Comparison of ENCODE assay signal across 32 mouse cellular contexts in genomic region chr5:7607517-7607916, GRCm38 (mm10).
"Had no signal": no experiment of that assay in that cellular context is flagged by ENCODE, and none has a peak within 500 bp of the region (broad histone marks: within the 10 kb centered on the region; RNA-seq: fewer than 3 reads in every experiment).

No protein-coding gene starts in this region.

- ATAC-seq: liver, embryonic 12.5 days; liver, postnatal 0 days; lung, postnatal 0 days; midbrain, embryonic 13.5 days; midbrain, embryonic 15.5 days; midbrain, embryonic 16.5 days had no signal

- H3K4me3 ChIP-seq: limb, embryonic 10.5 days; limb, embryonic 12.5 days; limb, embryonic 13.5 days; limb, embryonic 15.5 days; liver, embryonic 12.5 days; liver, embryonic 13.5 days; liver, embryonic 15.5 days; lung, embryonic 15.5 days; megakaryocyte, embryonic 14.5 days; midbrain, embryonic 10.5 days; midbrain, embryonic 12.5 days; midbrain, embryonic 13.5 days; midbrain, embryonic 15.5 days; myocyte; neural tube, embryonic 12.5 days had no signal

- H3K36me3 ChIP-seq: limb, embryonic 10.5 days; limb, embryonic 12.5 days; limb, embryonic 13.5 days; limb, embryonic 15.5 days; liver, embryonic 12.5 days; liver, embryonic 13.5 days; liver, embryonic 15.5 days; lung, embryonic 15.5 days; midbrain, embryonic 10.5 days; midbrain, embryonic 12.5 days; midbrain, embryonic 13.5 days; midbrain, embryonic 15.5 days; neural tube, embryonic 12.5 days had no signal

- DNase-seq: left cerebral cortex, postnatal 4 days; liver; liver, embryonic 13.5 days; liver, postnatal 0 days; lung, adult 18-20 months; lung, adult 2 months; lung, embryonic 14.5 days; lung, postnatal 10 days; lung, postnatal 14 days; lung, postnatal 36 days; lung, postnatal 4 days; midbrain, embryonic 14.5 days had no signal

- H3K9me3 ChIP-seq: limb, embryonic 10.5 days; limb, embryonic 12.5 days; limb, embryonic 13.5 days; limb, embryonic 15.5 days; liver, embryonic 12.5 days; liver, embryonic 13.5 days; liver, embryonic 15.5 days; lung, embryonic 15.5 days; megakaryocyte, embryonic 14.5 days; midbrain, embryonic 10.5 days; midbrain, embryonic 12.5 days; midbrain, embryonic 13.5 days; midbrain, embryonic 15.5 days; neural tube, embryonic 12.5 days had no signal

- H3K27me3 ChIP-seq: limb, embryonic 12.5 days; limb, embryonic 13.5 days; limb, embryonic 15.5 days; liver, embryonic 12.5 days; liver, embryonic 13.5 days; liver, embryonic 15.5 days; lung, embryonic 15.5 days; megakaryocyte, embryonic 14.5 days; midbrain, embryonic 12.5 days; midbrain, embryonic 13.5 days; midbrain, embryonic 15.5 days; neural tube, embryonic 12.5 days had no signal

- H3K4me2 ChIP-seq: limb, embryonic 12.5 days; limb, embryonic 13.5 days; limb, embryonic 15.5 days; liver, embryonic 11.5 days; liver, embryonic 12.5 days; liver, embryonic 13.5 days; liver, embryonic 15.5 days; lung, embryonic 14.5 days; lung, embryonic 15.5 days; midbrain, embryonic 11.5 days; midbrain, embryonic 12.5 days; midbrain, embryonic 13.5 days; midbrain, embryonic 15.5 days; neural tube, embryonic 12.5 days had no signal

- H3K4me1 ChIP-seq: limb, embryonic 10.5 days; limb, embryonic 12.5 days; limb, embryonic 13.5 days; limb, embryonic 15.5 days; liver, embryonic 12.5 days; liver, embryonic 13.5 days; liver, embryonic 15.5 days; lung, embryonic 15.5 days; megakaryocyte, embryonic 14.5 days; midbrain, embryonic 10.5 days; midbrain, embryonic 12.5 days; midbrain, embryonic 13.5 days; midbrain, embryonic 15.5 days; neural tube, embryonic 12.5 days had no signal

- H3K9ac ChIP-seq: limb, embryonic 12.5 days; limb, embryonic 13.5 days; limb, embryonic 15.5 days; liver, embryonic 12.5 days; liver, embryonic 13.5 days; liver, embryonic 14.5 days; liver, embryonic 15.5 days; liver, postnatal 0 days; lung, embryonic 14.5 days; lung, embryonic 15.5 days; midbrain, embryonic 12.5 days; midbrain, embryonic 13.5 days; midbrain, embryonic 15.5 days; neural tube, embryonic 12.5 days had no signal

- H3K27ac ChIP-seq: limb, embryonic 10.5 days; limb, embryonic 12.5 days; limb, embryonic 13.5 days; limb, embryonic 15.5 days; liver, embryonic 12.5 days; liver, embryonic 13.5 days; liver, embryonic 14.5 days; liver, embryonic 15.5 days; lung, embryonic 15.5 days; macrophage; midbrain, embryonic 10.5 days; midbrain, embryonic 12.5 days; midbrain, embryonic 13.5 days; midbrain, embryonic 15.5 days; neural tube, embryonic 12.5 days had no signal
